Mouse (Mus musculus): Measurements from ENCODE around the gene Laptm5. TPM values are rescaled to one million over a fixed set of nuclear protein-coding genes. Genes with fewer than 3 reads are reported as not detected.

Gene Laptm5
- polyA plus RNA-seq, 1 experiment from 2014 or later, result 23.7 TPM

DNA sequence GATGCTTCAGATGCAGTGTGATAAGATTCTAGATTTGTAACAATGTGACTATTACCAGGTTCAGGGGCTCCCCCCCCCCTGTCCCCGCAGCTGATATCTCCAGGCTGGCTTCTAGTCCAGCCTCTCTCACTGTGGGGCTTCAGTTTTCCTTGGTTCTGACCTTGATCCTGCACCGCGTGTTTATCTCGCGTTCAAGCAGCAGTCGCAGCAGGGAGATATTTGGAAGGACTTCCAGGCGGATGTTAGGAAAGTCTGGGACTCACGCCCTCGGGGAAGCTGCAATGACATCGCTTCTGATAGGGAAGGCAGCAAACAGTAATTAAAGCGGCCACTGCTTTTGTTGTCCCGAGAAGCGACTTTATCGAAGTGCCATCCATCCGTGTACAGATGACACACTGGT, 30.2 kb upstream of the Laptm5 start:
- no peaks in the 10 kb centered on the region for H3K36me3 ChIP-seq
- no peak for ATAC-seq
- no peaks in the 10 kb centered on the region for H3K9me3 ChIP-seq
- WGBS, result 75% methylated on average over 15 of the region's 15 CpGs
- H3K27ac ChIP-seq, result no peak overlapping the region
- H3K9ac ChIP-seq (replicated peaks), result no peak overlapping the region
- H3K4me1 ChIP-seq (replicated peaks), result peaks cover 25% of the 10 kb centered on the region
- no peak overlapping the region for H3K4me3 ChIP-seq (replicated peaks)
- H3K4me2 ChIP-seq (replicated peaks), result no peak overlapping the region
- H3K27me3 ChIP-seq, result peaks cover 38% of the 10 kb centered on the region

DNA sequence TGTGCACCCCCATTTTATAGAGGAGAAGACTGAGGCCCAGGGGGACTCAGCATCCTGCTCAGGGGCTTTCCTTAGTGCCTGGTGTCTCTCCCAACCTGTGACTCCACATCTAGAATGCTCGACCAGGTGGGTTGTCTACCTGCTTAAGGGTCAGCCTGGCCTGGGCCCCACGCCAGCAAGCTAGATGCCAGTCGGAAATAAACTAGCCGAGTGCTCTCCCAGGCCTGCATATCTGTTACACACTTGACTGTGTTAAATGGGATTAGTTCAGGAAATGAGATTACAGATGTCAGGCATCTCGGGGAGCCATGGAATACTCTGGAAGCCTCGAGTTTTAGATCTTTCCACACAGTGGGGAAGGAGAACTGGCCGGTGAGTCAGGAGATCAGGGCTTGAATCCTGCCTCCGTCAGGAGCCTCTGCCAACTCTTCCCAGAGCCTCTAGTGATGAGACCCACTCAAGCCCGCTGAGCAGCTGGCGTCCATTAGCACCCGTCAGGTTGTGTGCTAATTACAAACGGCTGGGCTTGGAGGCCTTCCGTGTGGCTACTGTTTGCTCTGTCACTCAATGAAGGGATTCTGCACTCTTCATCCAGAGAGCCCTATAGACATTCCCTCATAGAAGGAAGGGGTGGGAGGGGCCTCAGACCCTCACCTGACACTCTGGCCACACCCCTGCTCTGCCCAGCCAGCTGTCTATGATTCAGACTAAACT, 28.9 kb upstream of the Laptm5 start:
- H3K9ac ChIP-seq (replicated peaks), result no peak overlapping the region
- peaks cover 40% of the 10 kb centered on the region for H3K27me3 ChIP-seq
- ATAC-seq, result peak; percentile 59; the same call in 1 of the 2 replicates
- H3K36me3 ChIP-seq, result no peaks in the 10 kb centered on the region
- H3K4me2 ChIP-seq (replicated peaks), result no peak overlapping the region
- 38% methylated on average over 13 of the region's 13 CpGs for WGBS
- H3K9me3 ChIP-seq, result no peaks in the 10 kb centered on the region
- H3K27ac ChIP-seq, result no peak overlapping the region
- peaks cover 17% of the 10 kb centered on the region for H3K4me1 ChIP-seq (replicated peaks)
- H3K4me3 ChIP-seq (replicated peaks), result no peak overlapping the region

DNA sequence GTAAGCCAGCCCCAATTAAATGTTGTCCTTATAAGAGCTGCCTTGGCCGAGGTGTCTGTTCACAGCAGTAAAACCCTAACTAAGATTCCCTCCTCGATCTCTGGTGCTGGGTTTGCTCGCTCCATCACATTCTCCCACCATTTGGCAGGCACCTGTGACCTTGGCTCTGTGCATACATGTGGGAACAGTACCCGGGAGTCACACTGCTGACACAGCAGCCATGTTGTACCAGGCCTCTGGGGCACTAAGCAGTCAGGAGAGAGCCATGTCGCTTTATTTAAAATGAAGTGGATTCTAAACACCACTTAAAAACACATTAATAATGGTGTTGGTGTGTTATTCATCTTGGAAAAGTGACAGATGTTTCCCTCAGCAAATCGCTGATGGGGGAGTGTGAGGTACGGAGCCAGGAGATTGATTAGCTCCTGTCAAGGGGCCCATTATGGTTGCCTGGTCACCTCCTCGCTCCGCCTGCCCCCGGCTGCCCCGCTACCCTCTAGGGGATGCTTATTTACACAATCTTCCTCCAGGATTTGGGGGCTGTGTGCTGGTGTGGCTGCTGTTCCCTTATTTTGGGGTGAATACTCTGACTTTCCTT, 25.7 kb upstream of the Laptm5 start:
- Histone ChIP-seq H3K4me2 (replicated peaks) (no peak overlapping the region), H3K27ac (no peak overlapping the region), H3K4me1 (replicated peaks) (peaks cover 21% of the 10 kb centered on the region; the same call in 1 of the 2 replicates), H3K36me3 (no peaks in the 10 kb centered on the region), H3K9ac (replicated peaks) (no peak overlapping the region), H3K9me3 (no peaks in the 10 kb centered on the region), H3K4me3 (replicated peaks) (no peak overlapping the region), H3K27me3 (0 out of 2 replicates have a peak, but pooled peaks cover 10% of the 10 kb centered on the region)
- 65% methylated on average over 11 of the region's 11 CpGs for WGBS
- ATAC-seq, result no peak

DNA sequence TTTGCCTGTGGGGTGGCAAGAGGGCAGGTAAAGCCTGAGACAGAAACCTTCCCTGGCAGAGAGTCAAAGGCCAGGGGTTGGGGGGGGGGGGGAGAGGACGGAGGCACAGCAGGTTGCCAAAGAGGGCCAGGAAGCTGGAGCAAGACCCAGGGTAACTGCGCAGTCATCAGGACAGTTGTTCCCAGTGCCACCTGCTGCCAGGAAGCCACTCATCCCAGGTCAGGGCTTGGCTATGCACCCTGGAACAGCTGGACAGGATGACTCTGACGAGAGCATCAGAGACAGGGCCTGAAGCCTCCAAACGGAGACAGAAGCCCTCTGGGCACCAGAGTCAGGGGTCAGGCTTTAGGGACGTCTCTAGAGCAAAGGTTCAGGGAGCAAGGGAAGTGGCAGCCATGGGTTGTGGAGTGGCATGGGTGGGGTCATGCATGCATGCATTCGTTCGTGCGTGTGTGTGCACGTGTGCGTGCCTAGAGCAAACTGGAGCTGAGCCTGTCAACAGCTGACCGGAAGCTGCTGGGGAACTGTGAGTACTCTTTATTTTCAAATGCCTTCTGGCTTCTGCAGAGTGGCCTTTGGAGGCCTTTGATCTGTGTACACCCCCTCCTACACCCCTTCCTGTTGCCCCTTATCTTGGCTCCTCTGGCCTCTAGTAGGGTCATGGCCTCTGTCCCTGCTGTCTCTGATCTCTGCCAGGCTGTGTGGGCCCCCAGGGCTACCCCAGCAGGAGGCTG, 23.0 kb upstream of the Laptm5 start:
- H3K27me3 ChIP-seq, result peaks cover 11% of the 10 kb centered on the region; the same call in 1 of the 2 replicates
- WGBS, result 55% methylated on average over 10 of the region's 11 CpGs
- peaks cover 11% of the 10 kb centered on the region; the same call in 1 of the 2 replicates for H3K4me1 ChIP-seq (replicated peaks)
- no peak overlapping the region for H3K4me3 ChIP-seq (replicated peaks)
- H3K27ac ChIP-seq, result no peak overlapping the region
- no peak overlapping the region for H3K4me2 ChIP-seq (replicated peaks)
- H3K36me3 ChIP-seq, result no peaks in the 10 kb centered on the region
- no peak overlapping the region for H3K9ac ChIP-seq (replicated peaks)
- ATAC-seq, result no peak
- H3K9me3 ChIP-seq, result no peaks in the 10 kb centered on the region

DNA sequence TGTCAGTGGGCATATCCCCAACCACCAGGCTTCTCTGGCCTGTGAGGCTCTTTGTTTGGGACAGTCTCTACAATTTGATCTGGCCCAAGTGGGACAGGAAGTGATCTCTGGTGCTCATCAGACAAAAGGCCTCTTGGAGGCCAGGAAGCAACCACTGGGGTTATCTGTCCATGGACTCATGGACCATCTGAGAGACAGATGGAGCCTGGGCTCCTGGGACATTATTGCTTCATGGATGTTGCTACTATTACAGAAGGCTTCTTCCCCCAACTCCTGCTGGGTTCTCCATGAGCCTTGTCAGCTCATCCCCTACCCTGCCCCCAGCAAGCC, 22.4 kb upstream of the Laptm5 start:
- Histone ChIP-seq H3K36me3 (no peaks in the 10 kb centered on the region), H3K4me2 (replicated peaks) (no peak overlapping the region), H3K27ac (no peak overlapping the region), H3K9ac (replicated peaks) (no peak overlapping the region), H3K4me1 (replicated peaks) (peaks cover 11% of the 10 kb centered on the region; the same call in 1 of the 2 replicates), H3K4me3 (replicated peaks) (no peak overlapping the region), H3K9me3 (no peaks in the 10 kb centered on the region), H3K27me3 (peaks cover 11% of the 10 kb centered on the region; the same call in 1 of the 2 replicates)
- no peak for ATAC-seq

DNA sequence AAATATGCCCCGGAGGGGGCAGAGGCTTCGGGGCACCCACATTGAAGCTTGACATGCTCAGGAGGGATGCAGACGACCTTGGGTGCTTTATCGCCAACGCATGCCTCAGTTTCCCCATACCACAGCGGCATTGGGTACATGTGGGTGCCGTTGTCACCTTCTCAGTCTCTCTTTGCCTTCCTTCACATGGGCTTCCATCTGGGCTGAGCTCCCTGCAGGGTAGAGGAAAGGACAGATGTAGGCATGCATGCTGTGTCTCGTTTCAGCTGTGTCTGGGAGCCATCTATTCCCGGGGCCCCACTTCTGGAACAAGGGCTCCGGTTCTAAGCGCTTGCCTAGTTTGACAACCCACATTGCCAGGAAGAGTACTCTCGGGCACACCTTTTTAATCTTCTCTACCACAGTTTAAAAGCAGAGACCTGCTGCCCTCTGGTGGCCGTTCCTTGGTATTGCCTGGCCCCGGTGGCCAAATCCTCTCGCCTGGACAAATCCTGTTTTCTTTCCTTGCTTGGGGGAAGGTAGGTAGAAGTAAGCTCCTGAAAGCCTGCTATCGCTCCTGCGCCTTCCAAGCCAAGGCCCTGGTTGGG, 20.8 kb upstream of the Laptm5 start:
- Histone ChIP-seq H3K27ac (no peak overlapping the region), H3K4me2 (replicated peaks) (no peak overlapping the region), H3K27me3 (peaks cover 9% of the 10 kb centered on the region; the same call in 1 of the 2 replicates), H3K9ac (replicated peaks) (no peak overlapping the region), H3K4me3 (replicated peaks) (no peak overlapping the region), H3K36me3 (no peaks in the 10 kb centered on the region), H3K4me1 (replicated peaks) (peaks cover 11% of the 10 kb centered on the region; the same call in 1 of the 2 replicates), H3K9me3 (no peaks in the 10 kb centered on the region)
- ATAC-seq, result peak; percentile 61
- 43% methylated on average over 17 of the region's 17 CpGs for WGBS

DNA sequence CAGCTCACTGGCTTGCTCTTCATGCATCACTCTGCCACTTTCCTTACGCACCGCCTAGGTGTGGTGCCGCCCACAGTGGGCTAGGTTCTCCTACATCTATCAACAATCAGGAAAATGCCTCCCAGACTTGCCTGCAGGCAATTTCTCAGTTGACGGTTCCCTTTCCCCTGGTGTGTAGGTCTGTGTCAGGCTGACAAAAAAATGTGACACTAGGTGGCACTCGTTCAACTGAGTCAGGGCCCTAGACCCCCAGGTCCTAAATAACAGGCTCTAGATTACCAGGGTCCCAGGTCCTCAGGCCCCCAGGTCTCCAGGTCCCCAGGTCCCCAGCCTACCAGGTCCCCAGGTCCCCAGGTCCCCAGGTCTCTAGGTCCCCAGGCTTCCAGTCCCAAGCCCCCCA, 19.2 kb upstream of the Laptm5 start:
- Histone ChIP-seq H3K27me3 (peaks cover 4% of the 10 kb centered on the region; the same call in 1 of the 2 replicates), H3K4me3 (replicated peaks) (no peak overlapping the region), H3K9ac (replicated peaks) (no peak overlapping the region), H3K9me3 (no peaks in the 10 kb centered on the region), H3K4me1 (replicated peaks) (0 out of 2 replicates have a peak, but pooled peaks cover 12% of the 10 kb centered on the region), H3K36me3 (no peaks in the 10 kb centered on the region), H3K27ac (no peak overlapping the region), H3K4me2 (replicated peaks) (no peak overlapping the region)
- no peak for ATAC-seq
- 66% methylated on average over 5 of the region's 5 CpGs for WGBS

DNA sequence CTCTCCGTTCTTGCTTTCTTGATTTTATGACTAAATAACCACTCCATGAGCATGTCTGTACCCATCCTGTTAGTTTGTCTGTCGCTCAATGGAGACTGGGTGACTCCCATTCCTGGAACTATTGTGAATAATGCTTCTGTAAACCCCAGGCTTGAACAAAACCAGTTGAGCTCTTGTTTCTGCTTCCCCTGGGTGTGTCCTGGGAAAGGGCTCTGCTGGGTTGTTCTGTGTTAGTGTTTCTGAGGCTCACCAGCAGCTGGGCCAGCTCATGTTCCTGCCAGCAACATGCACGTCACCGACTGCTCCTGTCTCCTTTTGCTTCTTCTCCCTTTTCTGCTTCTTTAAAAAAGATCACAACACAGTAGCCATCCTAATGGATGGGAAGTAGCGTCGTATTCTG, 17.2 kb upstream of the Laptm5 start:
- ATAC-seq, result no peak
- Histone ChIP-seq H3K9ac (replicated peaks) (no peak overlapping the region), H3K9me3 (no peaks in the 10 kb centered on the region), H3K4me1 (replicated peaks) (0 out of 2 replicates have a peak, but pooled peaks cover 6% of the 10 kb centered on the region), H3K4me2 (replicated peaks) (no peak overlapping the region), H3K27ac (no peak overlapping the region), H3K27me3 (peaks cover 4% of the 10 kb centered on the region; the same call in 1 of the 2 replicates), H3K4me3 (replicated peaks) (no peak overlapping the region), H3K36me3 (no peaks in the 10 kb centered on the region)
- WGBS, result 91% methylated on average over 6 of the region's 6 CpGs

DNA sequence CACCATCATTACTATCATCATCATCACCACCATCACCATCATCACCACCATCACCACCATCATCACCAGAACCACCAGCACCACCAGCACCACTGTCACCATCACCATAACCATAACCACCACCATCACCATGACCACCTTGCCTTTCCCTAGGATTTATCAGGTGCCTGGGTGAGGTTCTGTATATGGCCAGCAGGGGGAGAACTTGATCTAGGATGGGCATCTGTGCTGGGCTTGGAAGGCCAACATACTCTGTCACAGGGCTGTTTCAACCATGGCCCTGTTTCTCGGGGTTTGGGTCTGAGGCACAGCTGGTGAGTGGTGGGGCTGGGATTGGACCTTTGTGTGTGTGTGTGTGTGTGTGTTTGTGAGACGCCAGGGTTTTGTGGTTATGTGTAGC, 16.6 kb upstream of the Laptm5 start:
- no peaks in the 10 kb centered on the region for H3K36me3 ChIP-seq
- no peak overlapping the region for H3K4me2 ChIP-seq (replicated peaks)
- no peaks in the 10 kb centered on the region for H3K9me3 ChIP-seq
- no peak overlapping the region for H3K9ac ChIP-seq (replicated peaks)
- H3K27ac ChIP-seq, result no peak overlapping the region
- WGBS, result 87% methylated on average over 2 of the region's 2 CpGs
- peaks cover 4% of the 10 kb centered on the region; the same call in 1 of the 2 replicates for H3K27me3 ChIP-seq
- H3K4me3 ChIP-seq (replicated peaks), result no peak overlapping the region
- ATAC-seq, result no peak
- H3K4me1 ChIP-seq (replicated peaks), result 0 out of 2 replicates have a peak, but pooled peaks cover 6% of the 10 kb centered on the region

DNA sequence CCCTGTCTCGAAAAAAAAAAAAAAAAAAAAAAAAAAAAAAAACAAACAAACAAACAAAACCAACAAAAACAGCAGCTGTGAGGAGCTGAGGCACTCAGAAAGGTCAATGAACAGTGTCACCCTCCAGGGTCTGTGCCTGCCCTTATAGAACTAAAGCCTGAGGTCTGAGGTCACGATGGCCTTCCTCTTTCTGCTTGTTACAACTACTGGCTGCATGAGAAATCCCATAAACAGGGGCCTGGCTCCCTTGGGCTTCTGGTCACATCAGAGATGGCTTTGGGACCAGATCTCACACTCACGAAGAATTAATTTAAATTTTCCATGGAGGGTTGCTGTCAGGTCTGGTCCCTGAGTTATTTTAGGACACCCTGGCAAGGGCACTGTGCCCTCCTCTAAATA, 13.5 kb upstream of the Laptm5 start:
- H3K4me1 ChIP-seq (replicated peaks), result peaks cover 12% of the 10 kb centered on the region
- no peak overlapping the region for H3K27ac ChIP-seq
- H3K9me3 ChIP-seq, result no peaks in the 10 kb centered on the region
- no peak overlapping the region for H3K4me2 ChIP-seq (replicated peaks)
- no peaks in the 10 kb centered on the region for H3K27me3 ChIP-seq
- 58% methylated on average over 3 of the region's 3 CpGs for WGBS
- no peak for ATAC-seq
- H3K36me3 ChIP-seq, result no peaks in the 10 kb centered on the region
- no peak overlapping the region for H3K4me3 ChIP-seq (replicated peaks)
- no peak overlapping the region for H3K9ac ChIP-seq (replicated peaks)

DNA sequence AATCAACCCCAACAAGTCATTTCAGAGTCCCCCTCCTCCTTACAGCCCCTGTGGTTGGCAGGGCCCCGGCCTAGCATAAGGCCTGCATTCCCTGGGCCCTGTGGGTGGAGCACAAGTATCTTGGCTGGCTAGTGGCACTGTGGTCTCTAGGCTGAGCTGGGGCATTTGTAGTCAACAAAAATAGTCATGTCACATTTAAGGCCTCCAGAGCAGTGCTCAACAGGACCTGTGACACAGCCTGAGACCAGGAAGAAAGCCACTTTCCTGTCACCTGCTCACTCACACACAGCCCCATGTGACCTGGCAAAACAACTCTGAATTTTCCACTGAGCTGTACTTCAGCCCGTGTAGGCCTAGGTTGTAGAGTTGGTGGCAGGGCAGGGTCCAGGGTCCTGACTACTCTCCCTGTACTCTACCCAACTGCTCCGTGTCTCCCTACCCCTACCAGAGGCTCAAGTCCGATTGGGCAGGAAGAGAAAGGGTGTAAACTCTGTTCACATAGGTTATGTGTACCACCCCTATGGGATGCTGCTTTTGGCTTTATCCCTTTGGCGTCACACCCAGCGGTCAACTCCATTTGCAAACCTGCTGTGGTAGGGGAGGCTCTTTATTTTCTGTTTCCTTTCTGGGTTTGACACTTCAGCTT, 13.0 kb upstream of the Laptm5 start:
- ATAC-seq, result no peak
- Histone ChIP-seq H3K9me3 (no peaks in the 10 kb centered on the region), H3K27me3 (no peaks in the 10 kb centered on the region), H3K27ac (no peak overlapping the region), H3K36me3 (no peaks in the 10 kb centered on the region), H3K4me2 (replicated peaks) (no peak overlapping the region), H3K9ac (replicated peaks) (no peak overlapping the region), H3K4me3 (replicated peaks) (no peak overlapping the region), H3K4me1 (replicated peaks) (peaks cover 17% of the 10 kb centered on the region)
- WGBS, result 83% methylated on average over 6 of the region's 6 CpGs

All from midbrain, embryonic 13.5 days (tissue).